ENCODE assay signal across 9 mouse cellular contexts in the genomic region with DNA sequence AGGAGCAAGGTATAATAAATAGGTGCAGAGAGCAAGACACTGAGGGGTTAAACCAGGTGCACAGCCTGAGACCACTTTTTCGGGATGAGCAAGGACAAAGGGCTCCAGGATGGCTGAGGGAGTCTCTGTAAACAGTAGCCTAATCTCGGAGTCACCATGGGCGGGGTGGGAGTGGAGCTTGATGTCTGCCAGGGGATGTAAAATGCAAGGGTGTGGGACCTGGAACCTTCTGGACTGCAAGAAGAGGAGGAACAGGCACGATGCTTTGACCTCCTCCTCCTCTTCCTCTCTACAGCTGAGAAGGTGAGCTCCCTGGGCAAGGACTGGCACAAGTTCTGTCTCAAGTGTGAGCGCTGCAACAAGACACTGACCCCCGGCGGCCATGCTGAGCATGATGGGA. TPM values are rescaled to one million over a fixed set of nuclear protein-coding genes. Genes with fewer than 3 reads are reported as not detected.
DNase-seq lines count a peak whose midpoint lies in the region; ATAC-seq lines count a peak whose summit lies in the region.
"Had no signal": no experiment of that assay in that cellular context is flagged by ENCODE, and none has a peak within 500 bp of the region (broad histone marks: within the 10 kb centered on the region; RNA-seq: fewer than 3 reads in every experiment).

No protein-coding gene starts in this region.

- H3K4me3 ChIP-seq in kidney, embryonic 15.5 days (replicated peaks) = peak overlapping the region; percentile 60
- peak overlapping the region; percentile 88 for H3K4me3 ChIP-seq in heart, embryonic 16.5 days (ENCODE audit: low read length)
- peak overlapping the region; percentile 24 for H3K4me3 ChIP-seq in liver, embryonic 11.5 days (ENCODE audit: low read depth, low read length)
- H3K4me3 ChIP-seq in neural tube, embryonic 15.5 days (replicated peaks) = peak overlapping the region; percentile 71

- WGBS in kidney, embryonic 15.5 days = 53% methylated on average over 7 of the region's 7 CpGs
- 32% methylated on average over 7 of the region's 7 CpGs for WGBS in heart, embryonic 16.5 days
- WGBS in liver, embryonic 11.5 days = 49% methylated on average over 7 of the region's 7 CpGs
- 70% methylated on average over 7 of the region's 7 CpGs for WGBS in neural tube, embryonic 15.5 days

- intact Hi-C loops in left cerebral cortex, postnatal 25 days (cut with DNase I) = no loop called here

- peaks cover 91% of the 10 kb centered on the region for H3K4me1 ChIP-seq in kidney, embryonic 15.5 days
- H3K4me1 ChIP-seq in heart, embryonic 16.5 days (ENCODE audit: control insufficient read depth, insufficient read depth, low read length) = peaks cover 64% of the 10 kb centered on the region
- H3K4me1 ChIP-seq in liver, embryonic 11.5 days (replicated peaks; ENCODE audit: control insufficient read depth, insufficient read depth, low read length) = peaks cover 37% of the 10 kb centered on the region
- H3K4me1 ChIP-seq in neural tube, embryonic 15.5 days = peaks cover 70% of the 10 kb centered on the region

- H3K9me3 ChIP-seq in kidney, embryonic 15.5 days (replicated peaks) = no peaks in the 10 kb centered on the region
- no peaks in the 10 kb centered on the region for H3K9me3 ChIP-seq in heart, embryonic 16.5 days (replicated peaks; ENCODE audit: control insufficient read depth, low read length)
- H3K9me3 ChIP-seq in liver, embryonic 11.5 days (ENCODE audit: control insufficient read depth, low read length) = no peaks in the 10 kb centered on the region
- H3K9me3 ChIP-seq in neural tube, embryonic 15.5 days (replicated peaks) = no peaks in the 10 kb centered on the region

- no peaks in the 10 kb centered on the region; the same call in 1 of the 2 replicates for H3K27me3 ChIP-seq in kidney, embryonic 15.5 days
- H3K27me3 ChIP-seq in heart, embryonic 16.5 days (ENCODE audit: control insufficient read depth, insufficient read depth, low read length) = no peaks in the 10 kb centered on the region
- H3K27me3 ChIP-seq in liver, embryonic 11.5 days (replicated peaks; ENCODE audit: control insufficient read depth, insufficient read depth, low read length) = peaks cover 48% of the 10 kb centered on the region
- 0 out of 2 replicates have a peak, but pooled peaks cover 4% of the 10 kb centered on the region for H3K27me3 ChIP-seq in neural tube, embryonic 15.5 days (replicated peaks)

- no peak for ATAC-seq in kidney, embryonic 15.5 days (replicated peaks; ENCODE audit: low FRiP score)
- ATAC-seq in heart, embryonic 16.5 days (replicated peaks; ENCODE audit: extremely low read depth, insufficient read depth, low FRiP score) = no peak
- ATAC-seq in liver, embryonic 11.5 days (replicated peaks; ENCODE audit: low FRiP score) = no peak
- no peak for ATAC-seq in neural tube, embryonic 15.5 days (ENCODE audit: low FRiP score)

- H3K4me2 ChIP-seq in kidney, embryonic 15.5 days = peak overlapping the region; percentile 85
- H3K4me2 ChIP-seq in heart, embryonic 16.5 days (ENCODE audit: low read depth, low read length) = peak overlapping the region; percentile 79
- H3K4me2 ChIP-seq in liver, embryonic 11.5 days = peak overlapping the region; percentile 94
- H3K4me2 ChIP-seq in neural tube, embryonic 15.5 days = peak overlapping the region; percentile 60

- DNase-seq in kidney, adult 8-10 months = no peak
- no peak for DNase-seq in liver, embryonic 11.5 days (ENCODE audit: low spot score)
- no peak for DNase-seq in left cerebral cortex, postnatal 25 days (ENCODE audit: low spot score in 2 of 2)
- DNase-seq in thymus, adult 18-20 months = no peak
- DNase-seq in cerebellum, postnatal 14 days = no peak

- H3K9ac ChIP-seq in kidney, embryonic 15.5 days = no peak overlapping the region
- H3K9ac ChIP-seq in heart, embryonic 16.5 days (ENCODE audit: low read length) = peak overlapping the region; percentile 97
- no peak overlapping the region for H3K9ac ChIP-seq in liver, embryonic 11.5 days (ENCODE audit: low read depth, low read length)
- peak overlapping the region; percentile 59 for H3K9ac ChIP-seq in neural tube, embryonic 15.5 days (replicated peaks)

- peaks cover 24% of the 10 kb centered on the region for H3K36me3 ChIP-seq in kidney, embryonic 15.5 days
- peaks cover 26% of the 10 kb centered on the region for H3K36me3 ChIP-seq in heart, embryonic 16.5 days (ENCODE audit: control insufficient read depth, insufficient read depth)
- peaks cover under 1% of the 10 kb centered on the region for H3K36me3 ChIP-seq in liver, embryonic 11.5 days (ENCODE audit: control insufficient read depth, insufficient read depth, low read length)
- H3K36me3 ChIP-seq in neural tube, embryonic 15.5 days = peaks cover 27% of the 10 kb centered on the region

- H3K27ac ChIP-seq in kidney, embryonic 15.5 days = peak overlapping the region; percentile 82
- H3K27ac ChIP-seq in heart, embryonic 16.5 days (ENCODE audit: low read length) = peak overlapping the region; percentile 99
- H3K27ac ChIP-seq in liver, embryonic 11.5 days (ENCODE audit: low read depth, low read length) = no peak overlapping the region
- H3K27ac ChIP-seq in neural tube, embryonic 15.5 days (replicated peaks) = peak overlapping the region; percentile 89; the same call in 1 of the 2 replicates

RNA-seq across cellular contexts. Expression of a gene that starts 3.0 kb away (rescaled TPM):
- polyA plus RNA-seq in kidney, embryonic 15.5 days (2015; fragmentation: Nextera tagmentation; extraction: Ambion mirVana) = 309 and 310 TPM in 2 replicates
- polyA plus RNA-seq in heart, embryonic 16.5 days (2015; fragmentation: Nextera tagmentation; extraction: Ambion mirVana) = 719 and 763 TPM in 2 replicates
- polyA plus RNA-seq in liver, embryonic 11.5 days (2014; fragmentation: Nextera tagmentation; extraction: Ambion mirVana) = 148 and 150 TPM in 2 replicates
- polyA plus RNA-seq in neural tube, embryonic 15.5 days (2015; fragmentation: Nextera tagmentation; extraction: Ambion mirVana) = 53.4 and 404 TPM in 2 replicates
- 10 to 100 TPM; 12.4 to 15.2 TPM for total RNA-seq in left cerebral cortex, postnatal 25 days (2021)

RNA-seq across cellular contexts. Expression of a gene that starts 3.1 kb away (rescaled TPM):
- 203 and 210 TPM in 2 replicates for polyA plus RNA-seq in kidney, embryonic 15.5 days (2015; fragmentation: Nextera tagmentation; extraction: Ambion mirVana)
- polyA plus RNA-seq in heart, embryonic 16.5 days (2015; fragmentation: Nextera tagmentation; extraction: Ambion mirVana) = 1,743 and 2,017 TPM in 2 replicates
- polyA plus RNA-seq in liver, embryonic 11.5 days (2014; fragmentation: Nextera tagmentation; extraction: Ambion mirVana) = 80.6 and 86.9 TPM in 2 replicates
- polyA plus RNA-seq in neural tube, embryonic 15.5 days (2015; fragmentation: Nextera tagmentation; extraction: Ambion mirVana) = 259 and 289 TPM in 2 replicates
- 100 to 1,000 TPM; 160 to 161 TPM for total RNA-seq in left cerebral cortex, postnatal 25 days (2021)

RNA-seq across cellular contexts. Expression of a gene that starts 13.1 kb away (rescaled TPM):
- polyA plus RNA-seq in kidney, embryonic 15.5 days (2015; fragmentation: Nextera tagmentation; extraction: Ambion mirVana) = 40.2 and 42.0 TPM in 2 replicates
- polyA plus RNA-seq in heart, embryonic 16.5 days (2015; fragmentation: Nextera tagmentation; extraction: Ambion mirVana) = 25.0 and 28.1 TPM in 2 replicates
- polyA plus RNA-seq in liver, embryonic 11.5 days (2014; fragmentation: Nextera tagmentation; extraction: Ambion mirVana) = 23.5 and 24.2 TPM in 2 replicates
- polyA plus RNA-seq in neural tube, embryonic 15.5 days (2015; fragmentation: Nextera tagmentation; extraction: Ambion mirVana) = 19.6 and 36.6 TPM in 2 replicates
- total RNA-seq in left cerebral cortex, postnatal 25 days (2021) = 1 to 10 TPM; 1.4 to 1.8 TPM

RNA-seq across cellular contexts. Expression of a gene that starts 42.6 kb away (rescaled TPM):
- 9.5 and 10.5 TPM in 2 replicates for polyA plus RNA-seq in kidney, embryonic 15.5 days (2015; fragmentation: Nextera tagmentation; extraction: Ambion mirVana)
- polyA plus RNA-seq in heart, embryonic 16.5 days (2015; fragmentation: Nextera tagmentation; extraction: Ambion mirVana) = 5.5 and 7.8 TPM in 2 replicates
- polyA plus RNA-seq in liver, embryonic 11.5 days (2014; fragmentation: Nextera tagmentation; extraction: Ambion mirVana) = 1.1 and 2.0 TPM in 2 replicates
- polyA plus RNA-seq in neural tube, embryonic 15.5 days (2015; fragmentation: Nextera tagmentation; extraction: Ambion mirVana) = 47.2 and 52.2 TPM in 2 replicates
- 10 to 100 TPM; 26.3 to 29.6 TPM for total RNA-seq in left cerebral cortex, postnatal 25 days (2021)
- total RNA-seq: CH12.LX had no signal

RNA-seq across cellular contexts. Expression of a gene that starts 45.1 kb away (rescaled TPM):
- polyA plus RNA-seq in kidney, embryonic 15.5 days (2015; fragmentation: Nextera tagmentation; extraction: Ambion mirVana) = 16.0 and 16.3 TPM in 2 replicates
- polyA plus RNA-seq in heart, embryonic 16.5 days (2015; fragmentation: Nextera tagmentation; extraction: Ambion mirVana) = 10.8 and 12.1 TPM in 2 replicates
- 17.7 and 19.2 TPM in 2 replicates for polyA plus RNA-seq in liver, embryonic 11.5 days (2014; fragmentation: Nextera tagmentation; extraction: Ambion mirVana)
- polyA plus RNA-seq in neural tube, embryonic 15.5 days (2015; fragmentation: Nextera tagmentation; extraction: Ambion mirVana) = 14.3 and 15.0 TPM in 2 replicates
- 10 to 100 TPM; 76.7 to 82.7 TPM for total RNA-seq in left cerebral cortex, postnatal 25 days (2021)

Comparison
In these comparisons a context has a peak if more than half of its experiments do, and no peak if none do; other contexts are left out.
1. H3K4me3 ChIP-seq: peak in every context shown above with its lines; median percentile 88 in heart, embryonic 16.5 days; 71 in neural tube, embryonic 15.5 days; 60 in kidney, embryonic 15.5 days; 24 in liver, embryonic 11.5 days.
2. H3K9ac ChIP-seq: peak in heart, embryonic 16.5 days (single experiment) and neural tube, embryonic 15.5 days (single experiment); none in kidney, embryonic 15.5 days (single experiment) and liver, embryonic 11.5 days (single experiment).
3. Peak in every context shown above with its lines, with median percentiles within 50 percentile points of each other: H3K4me2 ChIP-seq.